Mouse (Mus musculus) lung, postnatal 0 days (tissue): Measurements from ENCODE around the gene Hcn2.

Experiments used
- CTCF ChIP-seq: IDR thresholded peaks from 2 replicates; pipeline ENCODE4 v1.5.1; 2016; ENCODE audit warnings: antibody characterized with exemption, mild to moderate bottlenecking
- EP300 ChIP-seq: IDR thresholded peaks from 2 replicates; pipeline ENCODE4 v1.6.1; 2016; ENCODE audit warnings: antibody characterized with exemption, mild to moderate bottlenecking, control low read depth

DNA sequence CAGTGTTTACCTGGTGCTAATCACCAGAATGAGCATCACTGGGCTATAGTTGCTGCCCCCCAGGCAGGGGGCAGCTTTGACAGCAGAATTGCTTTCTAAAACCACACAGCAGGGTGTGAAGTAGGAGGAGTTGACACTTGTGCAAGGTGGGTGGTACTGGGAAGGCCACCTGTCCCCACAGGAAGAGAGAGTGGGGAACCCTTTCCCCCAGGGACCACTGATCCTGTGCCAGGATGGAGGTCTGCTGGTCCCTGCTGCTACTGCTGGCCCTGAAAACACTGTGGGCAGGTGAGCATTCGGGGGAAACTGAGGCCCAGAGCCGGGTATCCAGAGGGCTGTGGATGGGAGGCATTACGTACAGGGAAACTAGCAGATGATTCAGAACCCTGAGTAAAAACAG lies 27.3 kb upstream of the Hcn2 start:
- no peak for TF ChIP-seq CTCF
- TF ChIP-seq EP300: no peak
